ENCODE assay signal across 20 mouse cellular contexts in the genomic region with DNA sequence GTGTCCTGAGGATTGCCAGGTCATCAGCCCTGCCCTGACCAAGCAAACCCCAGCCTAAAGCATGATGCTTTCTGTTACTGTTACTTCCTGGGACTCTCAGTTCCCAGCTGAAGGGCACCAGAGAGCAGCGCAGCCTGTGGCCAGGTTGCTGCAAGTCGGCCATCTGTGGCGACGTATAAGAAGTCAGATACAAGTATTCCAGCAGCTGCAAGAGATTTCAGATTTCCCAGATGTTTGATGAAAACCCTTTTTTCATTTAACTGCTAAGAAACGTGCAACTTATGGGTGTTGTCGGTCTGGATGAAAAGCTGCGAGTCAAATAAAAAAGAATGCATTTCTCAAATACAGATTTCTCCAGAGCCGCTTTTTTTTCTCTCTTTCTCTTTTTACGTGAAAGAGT.
DNase-seq lines count a peak whose midpoint lies in the region; ATAC-seq lines count a peak whose summit lies in the region.
"Had no signal": no experiment of that assay in that cellular context is flagged by ENCODE, and none has a peak within 500 bp of the region (broad histone marks: within the 10 kb centered on the region; RNA-seq: fewer than 3 reads in every experiment).

No protein-coding gene starts in this region.

- no peaks in the 10 kb centered on the region for H3K36me3 ChIP-seq in forebrain, embryonic 12.5 days (replicated peaks)
- H3K36me3 ChIP-seq in forebrain, embryonic 10.5 days (replicated peaks): no peaks in the 10 kb centered on the region
- no peaks in the 10 kb centered on the region for H3K36me3 ChIP-seq in limb, embryonic 12.5 days
- no peaks in the 10 kb centered on the region for H3K36me3 ChIP-seq in limb, embryonic 10.5 days
- H3K36me3 ChIP-seq in forebrain, embryonic 15.5 days: no peaks in the 10 kb centered on the region
- H3K36me3 ChIP-seq: hindbrain, embryonic 12.5 days; limb, embryonic 15.5 days; lung, embryonic 15.5 days; neural tube, embryonic 15.5 days had no signal

- peaks cover 10% of the 10 kb centered on the region; the same call in 1 of the 2 replicates for H3K4me1 ChIP-seq in forebrain, embryonic 12.5 days
- peaks cover 27% of the 10 kb centered on the region for H3K4me1 ChIP-seq in forebrain, embryonic 10.5 days
- peaks cover 20% of the 10 kb centered on the region for H3K4me1 ChIP-seq in limb, embryonic 12.5 days (replicated peaks)
- H3K4me1 ChIP-seq in limb, embryonic 10.5 days: peaks cover 18% of the 10 kb centered on the region
- peaks cover 32% of the 10 kb centered on the region for H3K4me1 ChIP-seq in forebrain, embryonic 15.5 days
- H3K4me1 ChIP-seq: lung, embryonic 15.5 days had no signal

- no peaks in the 10 kb centered on the region for H3K27me3 ChIP-seq in forebrain, embryonic 12.5 days
- H3K27me3 ChIP-seq in forebrain, embryonic 10.5 days (ENCODE audit: poor library complexity, severe bottlenecking): no peaks in the 10 kb centered on the region
- H3K27me3 ChIP-seq in limb, embryonic 12.5 days: no peaks in the 10 kb centered on the region
- H3K27me3 ChIP-seq in limb, embryonic 10.5 days (ENCODE audit: low read depth, poor library complexity, severe bottlenecking): no peaks in the 10 kb centered on the region
- no peaks in the 10 kb centered on the region for H3K27me3 ChIP-seq in forebrain, embryonic 15.5 days
- H3K27me3 ChIP-seq: hindbrain, embryonic 12.5 days; limb, embryonic 15.5 days; lung, embryonic 15.5 days; neural tube, embryonic 15.5 days had no signal

- H3K9ac ChIP-seq in forebrain, embryonic 12.5 days: no peak overlapping the region
- no peak overlapping the region for H3K9ac ChIP-seq in limb, embryonic 12.5 days (replicated peaks)
- H3K9ac ChIP-seq in forebrain, embryonic 15.5 days (replicated peaks): no peak overlapping the region
- H3K9ac ChIP-seq: hindbrain, embryonic 12.5 days; limb, embryonic 15.5 days; liver, embryonic 14.5 days; lung, embryonic 15.5 days; neural tube, embryonic 15.5 days had no signal

- no peak overlapping the region for H3K4me3 ChIP-seq in forebrain, embryonic 12.5 days (replicated peaks)
- no peak overlapping the region for H3K4me3 ChIP-seq in forebrain, embryonic 10.5 days
- H3K4me3 ChIP-seq in limb, embryonic 12.5 days (replicated peaks): no peak overlapping the region
- no peak overlapping the region for H3K4me3 ChIP-seq in limb, embryonic 10.5 days
- no peak overlapping the region for H3K4me3 ChIP-seq in forebrain, embryonic 15.5 days
- H3K4me3 ChIP-seq: hindbrain, embryonic 12.5 days; limb, embryonic 15.5 days; lung, embryonic 15.5 days; myocyte; neural tube, embryonic 15.5 days had no signal

- H3K4me2 ChIP-seq in forebrain, embryonic 12.5 days: no peak overlapping the region
- H3K4me2 ChIP-seq in limb, embryonic 12.5 days: no peak overlapping the region
- no peak overlapping the region for H3K4me2 ChIP-seq in forebrain, embryonic 15.5 days (replicated peaks)
- H3K4me2 ChIP-seq: hindbrain, embryonic 12.5 days; limb, embryonic 15.5 days; lung, embryonic 15.5 days; neural tube, embryonic 15.5 days had no signal

- H3K9me3 ChIP-seq in forebrain, embryonic 12.5 days: no peaks in the 10 kb centered on the region
- no peaks in the 10 kb centered on the region for H3K9me3 ChIP-seq in forebrain, embryonic 10.5 days
- no peaks in the 10 kb centered on the region for H3K9me3 ChIP-seq in limb, embryonic 12.5 days
- H3K9me3 ChIP-seq in limb, embryonic 10.5 days (replicated peaks): no peaks in the 10 kb centered on the region
- H3K9me3 ChIP-seq in forebrain, embryonic 15.5 days: no peaks in the 10 kb centered on the region
- H3K9me3 ChIP-seq: hindbrain, embryonic 12.5 days; limb, embryonic 15.5 days; lung, embryonic 15.5 days; neural tube, embryonic 15.5 days had no signal

- H3K27ac ChIP-seq in forebrain, embryonic 12.5 days: peak overlapping the region; percentile 65; the same call in 1 of the 2 replicates
- no peak overlapping the region for H3K27ac ChIP-seq in forebrain, embryonic 10.5 days
- H3K27ac ChIP-seq in limb, embryonic 12.5 days: peak overlapping the region; percentile 62
- no peak overlapping the region; the same call in 1 of the 2 replicates for H3K27ac ChIP-seq in limb, embryonic 10.5 days
- peak overlapping the region; percentile 72 for H3K27ac ChIP-seq in forebrain, embryonic 15.5 days (replicated peaks)
- H3K27ac ChIP-seq: hindbrain, embryonic 12.5 days; limb, embryonic 15.5 days; liver, embryonic 14.5 days; lung, embryonic 15.5 days; neural tube, embryonic 15.5 days had no signal

- WGBS in forebrain, embryonic 12.5 days: 77% methylated on average over 9 of the region's 9 CpGs
- WGBS in forebrain, embryonic 10.5 days: 93% methylated on average over 9 of the region's 9 CpGs
- WGBS in limb, embryonic 12.5 days: 61% methylated on average over 9 of the region's 9 CpGs
- WGBS in limb, embryonic 10.5 days: 88% methylated on average over 9 of the region's 9 CpGs
- 72% methylated on average over 9 of the region's 9 CpGs for whole genome bisulfite sequencing in forebrain, embryonic 15.5 days

- no peak for ATAC-seq in forebrain, embryonic 12.5 days (ENCODE audit: low FRiP score)
- ATAC-seq in limb, embryonic 12.5 days (ENCODE audit: insufficient number of reproducible peaks, insufficient read depth, low FRiP score, low TSS enrichment, low read depth): no peak
- ATAC-seq in forebrain, embryonic 15.5 days (replicated peaks): no peak
- ATAC-seq: CD4-positive, CD25-positive, alpha-beta regulatory T cell, adult 4 months; intestine, postnatal 0 days; midbrain, embryonic 16.5 days had no signal

- DNase-seq in forebrain, embryonic 10.5 days (ENCODE audit: extremely low spot score, low spot score): no peak
- no peak for DNase-seq in limb, embryonic 10.5 days (ENCODE audit: low spot score)
- DNase-seq in natural killer cell, adult 2 months (ENCODE audit: low spot score in 2 of 2): no peak
- DNase-seq in embryo, embryonic 10.5 days (ENCODE audit: low spot score): no peak
- DNase-seq: adrenal gland, postnatal 25 days; cerebellum, adult 8-10 months; kidney, postnatal 36 days; lung, postnatal 36 days had no signal

Comparison
In these comparisons a context has a peak if more than half of its experiments do, and no peak if none do; other contexts are left out.
1. H3K27ac ChIP-seq: peak in forebrain, embryonic 12.5 days (single experiment), limb, embryonic 12.5 days (single experiment) and forebrain, embryonic 15.5 days (single experiment); none in forebrain, embryonic 10.5 days (single experiment) and limb, embryonic 10.5 days (single experiment).